23 mouse cellular contexts compared by ENCODE assay signal in genomic region chr12:102484946-102485345, GRCm38 (mm10). TPM values are rescaled to one million over a fixed set of nuclear protein-coding genes. Genes with fewer than 3 reads are reported as not detected.
DNase-seq lines count a peak whose midpoint lies in the region; ATAC-seq and TF ChIP-seq lines count a peak whose summit lies in the region.
"Had no signal": no experiment of that assay in that cellular context is flagged by ENCODE, and none has a peak within 500 bp of the region (broad histone marks: within the 10 kb centered on the region; RNA-seq: fewer than 3 reads in every experiment).

No protein-coding gene starts in this region.

- peaks cover 0 to 6% of the 10 kb centered on the region in 2 experiments; a peak in 2 of 4 replicates for H3K36me3 ChIP-seq in MEL (ENCODE audit: control insufficient read depth in 1 of 2, insufficient read depth in 2 of 2, low read length in 2 of 2)
- H3K36me3 ChIP-seq in stomach, postnatal 0 days (ENCODE audit: control insufficient read depth, insufficient read depth, low read length) = peaks cover 25% of the 10 kb centered on the region
- H3K36me3 ChIP-seq in hindbrain, postnatal 0 days (ENCODE audit: insufficient read depth, low read length) = peaks cover 62% of the 10 kb centered on the region

- no peak overlapping the region for H3K4me2 ChIP-seq in stomach, postnatal 0 days (replicated peaks; ENCODE audit: low read depth)
- no peak overlapping the region for H3K4me2 ChIP-seq in hindbrain, postnatal 0 days (ENCODE audit: low read depth, low read length)
- H3K4me2 ChIP-seq: embryonic facial prominence, embryonic 13.5 days; limb, embryonic 12.5 days; liver, embryonic 13.5 days; midbrain, embryonic 11.5 days had no signal

- no peak for TF ChIP-seq EP300 in MEL (IDR thresholded peaks at IDR 0.05; ENCODE audit: low read depth in 1 of 2, low read length in 2 of 2)
- TF ChIP-seq EP300 in stomach, postnatal 0 days (optimal IDR thresholded peaks at IDR 0.05) = no peak

- H3K9ac ChIP-seq in MEL (ENCODE audit: control insufficient read depth, low read depth, low read length, poor library complexity, severe bottlenecking) = no peak overlapping the region
- H3K9ac ChIP-seq in stomach, postnatal 0 days (ENCODE audit: low read length) = no peak overlapping the region
- H3K9ac ChIP-seq in hindbrain, postnatal 0 days (replicated peaks; ENCODE audit: low read length) = no peak overlapping the region
- H3K9ac ChIP-seq: embryonic facial prominence, embryonic 13.5 days; limb, embryonic 12.5 days; liver, embryonic 13.5 days had no signal

- intact Hi-C loops in left cerebral cortex, adult 2 months (cut with DNase I) = no loop called here
- intact Hi-C loops in left cerebral cortex, postnatal 36 days (cut with DNase I) = no loop called here

- no peaks in the 10 kb centered on the region for H3K9me3 ChIP-seq in MEL (replicated peaks; ENCODE audit: insufficient read depth, low read length)
- no peaks in the 10 kb centered on the region for H3K9me3 ChIP-seq in stomach, postnatal 0 days (ENCODE audit: control insufficient read depth, low read length)
- no peaks in the 10 kb centered on the region for H3K9me3 ChIP-seq in hindbrain, postnatal 0 days (ENCODE audit: low read length)
- H3K9me3 ChIP-seq: embryonic facial prominence, embryonic 13.5 days; heart, embryonic 10.5 days; limb, embryonic 12.5 days; liver, embryonic 13.5 days had no signal

- no peak overlapping the region for H3K27ac ChIP-seq in left cerebral cortex, adult 2 months
- H3K27ac ChIP-seq in MEL (ENCODE audit: control insufficient read depth, low read depth, low read length) = no peak overlapping the region
- H3K27ac ChIP-seq in stomach, postnatal 0 days (replicated peaks) = no peak overlapping the region
- no peak overlapping the region for H3K27ac ChIP-seq in hindbrain, postnatal 0 days
- H3K27ac ChIP-seq: embryonic facial prominence, embryonic 13.5 days; heart, embryonic 10.5 days; limb, embryonic 12.5 days; liver, embryonic 13.5 days had no signal

- no peak overlapping the region for H3K4me3 ChIP-seq in left cerebral cortex, adult 2 months
- no peak overlapping the region for H3K4me3 ChIP-seq in MEL (ENCODE audit: control insufficient read depth in 1 of 2, insufficient read depth in 1 of 2, low read depth in 2 of 2, low read length in 2 of 2)
- no peak overlapping the region for H3K4me3 ChIP-seq in stomach, postnatal 0 days (ENCODE audit: low read depth, low read length)
- H3K4me3 ChIP-seq in hindbrain, postnatal 0 days (ENCODE audit: low read length) = no peak overlapping the region
- H3K4me3 ChIP-seq: embryonic facial prominence, embryonic 13.5 days; heart, embryonic 10.5 days; limb, embryonic 12.5 days; liver, embryonic 13.5 days had no signal

- no peaks in the 10 kb centered on the region for H3K79me2 ChIP-seq in MEL (ENCODE audit: control insufficient read depth, insufficient read depth, low read length, poor library complexity)

- H3K4me1 ChIP-seq in MEL (ENCODE audit: control insufficient read depth in 1 of 2, insufficient read depth in 2 of 2, low read length in 2 of 2) = no peaks in the 10 kb centered on the region; a peak in 1 of 4 replicates
- H3K4me1 ChIP-seq in stomach, postnatal 0 days (replicated peaks; ENCODE audit: control insufficient read depth, insufficient read depth) = no peaks in the 10 kb centered on the region
- no peaks in the 10 kb centered on the region for H3K4me1 ChIP-seq in hindbrain, postnatal 0 days (ENCODE audit: insufficient read depth, low read length)
- H3K4me1 ChIP-seq: embryonic facial prominence, embryonic 13.5 days; heart, embryonic 10.5 days; limb, embryonic 12.5 days; liver, embryonic 13.5 days had no signal

- ATAC-seq in CD4-positive, CD25-positive, alpha-beta regulatory T cell, adult 4 months = no peak
- ATAC-seq in stomach, postnatal 0 days (ENCODE audit: low FRiP score, low TSS enrichment) = no peak
- no peak for ATAC-seq in hindbrain, postnatal 0 days
- ATAC-seq: forebrain, embryonic 14.5 days had no signal

- WGBS in stomach, postnatal 0 days = 63% methylated on average over 3 of the region's 3 CpGs
- 69% methylated on average over 3 of the region's 3 CpGs for WGBS in hindbrain, postnatal 0 days

- TF ChIP-seq CTCF in left cerebral cortex, adult 2 months (IDR thresholded peaks at IDR 0.05) = peak; percentile 16
- peak in 1 of 3 experiments; percentile 27; a peak in 1 of 6 replicates for TF ChIP-seq CTCF in MEL (IDR thresholded peaks at IDR 0.05 in 2 of 3, conservative IDR thresholded peaks at IDR 0.05 in 1 of 3; ENCODE audit: control insufficient read depth in 1 of 3, insufficient read depth in 1 of 3, low read depth in 2 of 3, low read length in 3 of 3, poor library complexity in 1 of 3, severe bottlenecking in 1 of 3)
- TF ChIP-seq CTCF in stomach, postnatal 0 days (IDR thresholded peaks at IDR 0.05; ENCODE audit: low read depth) = peak; percentile 18; the same call in 1 of the 2 replicates
- TF ChIP-seq CTCF in hindbrain, postnatal 0 days (IDR thresholded peaks at IDR 0.05; ENCODE audit: low read depth) = no peak

- H3K27me3 ChIP-seq in MEL (ENCODE audit: control insufficient read depth in 1 of 2, insufficient read depth in 2 of 2, low read length in 2 of 2) = no peaks in the 10 kb centered on the region
- no peaks in the 10 kb centered on the region for H3K27me3 ChIP-seq in stomach, postnatal 0 days (ENCODE audit: control insufficient read depth, insufficient read depth, low read length)
- H3K27me3 ChIP-seq in hindbrain, postnatal 0 days (ENCODE audit: insufficient read depth, low read length) = no peaks in the 10 kb centered on the region
- H3K27me3 ChIP-seq: embryonic facial prominence, embryonic 13.5 days; limb, embryonic 12.5 days; liver, embryonic 13.5 days had no signal

- TF ChIP-seq RAD21 in MEL (IDR thresholded peaks at IDR 0.05; ENCODE audit: low read depth, low read length) = peak; percentile 9

- DNase-seq in CD4-positive, CD25-positive, alpha-beta regulatory T cell, adult 2 months (ENCODE audit: low read depth, low spot score) = peak; percentile 25
- DNase-seq in left cerebral cortex, adult 2 months (ENCODE audit: extremely low spot score in 1 of 2, low spot score in 2 of 2) = no peak
- DNase-seq in left cerebral cortex, postnatal 36 days (ENCODE audit: low spot score in 2 of 2) = no peak
- peak; percentile 54 for DNase-seq in MEL (ENCODE audit: low read depth, low spot score)
- DNase-seq in stomach, postnatal 0 days (ENCODE audit: low spot score) = no peak
- DNase-seq in hindbrain, postnatal 0 days (ENCODE audit: low spot score) = no peak
- DNase-seq in thymus, postnatal 10 days (ENCODE audit: low spot score in 2 of 2) = no peak
- DNase-seq: adrenal gland, adult 8-10 months; cerebellum, adult 11 months; cerebellum, postnatal 14 days; gastrocnemius, postnatal 14 days; heart, postnatal 10 days; kidney, adult 9 months; kidney, postnatal 25 days; layer of hippocampus, adult 9-11 months; liver, embryonic 13.5 days; retina, postnatal 1 day had no signal

- no peak for TF ChIP-seq POLR2A in MEL (IDR thresholded peaks at IDR 0.05; ENCODE audit: control insufficient read depth in 1 of 2, insufficient read depth in 1 of 2, low read depth in 1 of 2, low read length in 2 of 2, poor library complexity in 1 of 2)

TF ChIP-seq in MEL, 35 proteins besides CTCF, POLR2A, EP300 and RAD21:
- peak; percentile 38; the same call in 1 of the 2 replicates for TF ChIP-seq SMC3 (IDR thresholded peaks at IDR 0.05; ENCODE audit: low read depth, low read length)
- TF ChIP-seq USF2 (IDR thresholded peaks at IDR 0.05; ENCODE audit: borderline replicate concordance in 1 of 2, insufficient read depth in 1 of 2, low read depth in 1 of 2, low read length in 2 of 2) = no peak
- 0 out of 2 replicates have a peak, but pooled peaks have one; percentile 5 for TF ChIP-seq ZC3H11A (IDR thresholded peaks at IDR 0.05; ENCODE audit: low read depth, low read length)
- no peak for TF ChIP-seq E2F4 (IDR thresholded peaks at IDR 0.05; ENCODE audit: borderline replicate concordance, low read depth, low read length)

RNA-seq across cellular contexts. Expression of gene Golga5, which starts 16.0 kb away (rescaled TPM):
- 10 to 100 TPM; 22.8 to 28.8 TPM for polyA plus RNA-seq in CD4-positive, CD25-positive, alpha-beta regulatory T cell, adult 4 months (2017; shearing (Covaris generic))
- 10 to 100 TPM; 26.7 to 28.2 TPM for total RNA-seq in left cerebral cortex, adult 2 months (2021)
- 10 to 100 TPM; 29.1 to 29.5 TPM for total RNA-seq in left cerebral cortex, postnatal 36 days (2021)
- 22.3 and 25.9 TPM in 2 replicates for total RNA-seq in MEL (2012; rRNA removed)
- polyA plus RNA-seq in MEL (2012; ENCODE audit: insufficient read depth in 1 of 2, insufficient read length in 2 of 2, low read depth in 1 of 2, low replicate concordance in 2 of 2, missing spikeins in 1 of 2) = 10 to 100 TPM in 1 of 2 experiments, not detected in 1; 29.3 TPM
- polyA plus RNA-seq in stomach, postnatal 0 days (2015; fragmentation: Nextera tagmentation; extraction: Ambion mirVana) = 29.3 and 30.3 TPM in 2 replicates
- 23.2 and 24.7 TPM in 2 replicates for total RNA-seq in hindbrain, postnatal 0 days (2014; rRNA removed)
- 24.3 and 25.0 TPM in 2 replicates for polyA plus RNA-seq in hindbrain, postnatal 0 days (2015; fragmentation: Nextera tagmentation; extraction: Ambion mirVana)

RNA-seq across cellular contexts. Expression of gene Lgmn, which starts 45.3 kb away (rescaled TPM):
- 10 to 100 TPM; 19.0 to 28.0 TPM for polyA plus RNA-seq in CD4-positive, CD25-positive, alpha-beta regulatory T cell, adult 4 months (2017; shearing (Covaris generic))
- total RNA-seq in left cerebral cortex, adult 2 months (2021) = 100 to 1,000 TPM in 1 of 2 experiments, 10 to 100 TPM in 1; 93.8 to 102 TPM
- 100 to 1,000 TPM; 101 to 114 TPM for total RNA-seq in left cerebral cortex, postnatal 36 days (2021)
- 2.2 and 4.1 TPM in 2 replicates for total RNA-seq in MEL (2012; rRNA removed)
- 1 to 10 TPM in 1 of 2 experiments, not detected in 1; 8.0 TPM for polyA plus RNA-seq in MEL (2012; ENCODE audit: insufficient read depth in 1 of 2, insufficient read length in 2 of 2, low read depth in 1 of 2, low replicate concordance in 2 of 2, missing spikeins in 1 of 2)
- 75.1 and 77.1 TPM in 2 replicates for polyA plus RNA-seq in stomach, postnatal 0 days (2015; fragmentation: Nextera tagmentation; extraction: Ambion mirVana)
- 148 TPM in 2 replicates for total RNA-seq in hindbrain, postnatal 0 days (2014; rRNA removed)
- 166 and 179 TPM in 2 replicates for polyA plus RNA-seq in hindbrain, postnatal 0 days (2015; fragmentation: Nextera tagmentation; extraction: Ambion mirVana)

Comparison
In these comparisons a context has a peak if more than half of its experiments do, and no peak if none do; other contexts are left out.
1. DNase-seq: peak in CD4-positive, CD25-positive, alpha-beta regulatory T cell, adult 2 months (single experiment) and MEL (single experiment); none in left cerebral cortex, adult 2 months (0 of 2), left cerebral cortex, postnatal 36 days (0 of 2), stomach, postnatal 0 days (single experiment), hindbrain, postnatal 0 days (single experiment) and thymus, postnatal 10 days (0 of 2).
2. RNA of gene Lgmn, which starts 45.3 kb away (total RNA-seq): 148 TPM in hindbrain, postnatal 0 days, 101 to 114 TPM in left cerebral cortex, postnatal 36 days and 93.8 to 102 TPM in left cerebral cortex, adult 2 months; 2.2 to 4.1 TPM in MEL; every median in the first group is over 10 times any median in the second.